Mouse (Mus musculus): ENCODE data around the gene Pycr2. TPM values are rescaled to one million over a fixed set of nuclear protein-coding genes. Genes with fewer than 3 reads are reported as not detected.
A peak's percentile ranks its signal among the peaks of the same experiment; 100 is the strongest.
"Not testable (repeated sequence)": the region's sequence is repeated elsewhere in the genome, so short reads cannot be mapped to it uniquely, and the experiment has no call there.

Pycr2 gene
- total and polyA plus RNA-seq, 2 experiments from 2014 or later: 34.1 to 36.4 TPM

DNA sequence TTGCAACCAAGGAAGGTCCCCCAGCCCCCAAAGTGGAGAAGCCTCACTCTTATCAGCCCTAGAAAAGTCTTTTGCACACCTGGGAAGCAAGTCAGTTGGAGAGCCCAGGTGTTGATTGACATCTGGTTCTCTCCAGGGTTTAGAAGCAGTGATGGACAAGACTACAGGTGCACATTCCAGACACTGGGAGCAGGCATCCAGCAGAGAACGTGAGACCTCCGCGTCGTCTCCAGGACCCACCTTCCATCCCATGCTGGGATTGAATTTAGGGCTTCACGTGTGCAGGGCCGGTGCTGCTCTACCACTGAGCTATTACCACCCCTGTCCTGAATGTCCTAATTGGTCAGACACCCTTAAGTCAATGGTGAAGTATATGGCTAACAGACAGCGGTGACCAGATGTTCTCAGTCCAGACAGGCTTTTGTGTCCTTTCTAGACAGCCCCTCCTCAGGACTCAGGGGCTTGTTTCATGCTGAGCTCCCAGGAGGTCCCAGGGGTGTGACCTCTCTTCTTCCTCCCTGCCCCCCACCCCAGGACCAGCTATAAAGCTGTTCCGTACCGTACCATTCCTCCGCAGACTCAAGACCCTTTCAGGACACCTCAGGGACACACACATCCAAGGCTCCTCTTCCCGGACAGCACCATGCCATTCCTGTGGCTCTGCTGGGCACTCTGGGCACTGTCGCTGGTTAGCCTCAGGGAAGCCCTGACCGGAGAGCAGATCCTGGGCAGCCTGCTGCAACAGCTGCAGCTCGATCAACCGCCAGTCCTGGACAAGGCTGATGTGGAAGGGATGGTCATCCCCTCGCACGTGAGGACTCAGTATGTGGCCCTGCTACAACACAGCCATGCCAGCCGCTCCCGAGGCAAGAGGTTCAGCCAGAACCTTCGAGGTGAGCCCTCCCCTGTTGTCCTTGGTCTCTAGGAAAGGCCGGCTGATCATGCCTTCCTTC, 30.6 kb downstream of the Pycr2 start, which contains the start of gene Lefty1:
Lefty1 (plus strand) TSS at position 556 of the 953 bp plus-strand sequence.
- WGBS: 29% methylated on average over 21 of the region's 21 CpGs
- H3K36me3 ChIP-seq (replicated peaks; ENCODE audit: control insufficient read depth, insufficient read depth, low read length): no peaks in the 10 kb centered on the region
- no peaks in the 10 kb centered on the region for H3K9me3 ChIP-seq (replicated peaks; ENCODE audit: control insufficient read depth, low read length)
- H3K4me1 ChIP-seq (ENCODE audit: control insufficient read depth, insufficient read depth): peaks cover 3% of the 10 kb centered on the region; the same call in 1 of the 2 replicates
- ATAC-seq (ENCODE audit: insufficient read depth, low read depth) (no peak), DNase-seq (ENCODE audit: low spot score) (no peak)
- no peak within 1 kb of the TSS for H3K9ac ChIP-seq (replicated peaks; ENCODE audit: low read depth, low read length)
- H3K27ac ChIP-seq (ENCODE audit: low read depth): no peak within 1 kb of the TSS
- H3K4me3 ChIP-seq (ENCODE audit: low read depth, low read length): no peak within 1 kb of the TSS
- H3K27me3 ChIP-seq (ENCODE audit: control insufficient read depth, insufficient read depth, low read length): peaks cover 28% of the 10 kb centered on the region
- no peak within 1 kb of the TSS for H3K4me2 ChIP-seq (ENCODE audit: low read depth, low read length)
- TF ChIP-seq EP300 (IDR thresholded peaks at IDR 0.05; ENCODE audit: low read depth) (no peak), CTCF (IDR thresholded peaks at IDR 0.05; ENCODE audit: low read depth) (no peak)

DNA sequence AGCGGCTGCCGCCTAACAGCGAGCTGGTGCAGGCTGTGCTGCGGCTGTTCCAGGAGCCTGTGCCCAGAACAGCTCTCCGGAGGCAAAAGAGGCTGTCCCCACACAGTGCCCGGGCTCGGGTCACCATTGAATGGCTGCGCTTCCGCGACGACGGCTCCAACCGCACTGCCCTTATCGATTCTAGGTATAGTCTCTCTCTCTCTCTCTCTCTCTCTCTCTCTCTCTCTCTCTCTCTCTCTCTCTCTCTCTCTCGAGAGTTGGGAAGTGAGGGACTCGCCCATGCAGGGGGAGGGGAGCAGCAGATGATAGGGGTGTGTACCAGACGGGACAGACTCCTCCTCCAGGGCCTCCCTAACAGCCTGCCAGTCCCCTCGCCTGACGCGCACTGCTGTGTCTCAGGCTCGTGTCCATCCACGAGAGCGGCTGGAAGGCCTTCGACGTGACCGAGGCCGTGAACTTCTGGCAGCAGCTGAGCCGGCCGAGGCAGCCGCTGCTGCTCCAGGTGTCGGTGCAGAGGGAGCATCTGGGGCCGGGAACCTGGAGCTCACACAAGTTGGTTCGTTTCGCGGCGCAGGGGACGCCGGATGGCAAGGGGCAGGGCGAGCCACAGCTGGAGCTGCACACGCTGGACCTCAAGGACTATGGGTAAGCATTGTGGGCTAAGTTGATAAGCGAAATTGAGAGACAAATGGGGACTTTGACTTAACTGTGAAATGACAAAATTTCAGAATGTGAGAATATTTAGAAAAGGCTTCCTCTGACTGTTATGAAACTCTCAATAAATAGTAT, 32.7 kb downstream of the Pycr2 start:
- not testable (repeated sequence) for H3K9me3 ChIP-seq (replicated peaks; ENCODE audit: control insufficient read depth, low read length); H3K4me1 ChIP-seq (ENCODE audit: control insufficient read depth, insufficient read depth); H3K36me3 ChIP-seq (replicated peaks; ENCODE audit: control insufficient read depth, insufficient read depth, low read length); H3K27ac ChIP-seq (ENCODE audit: low read depth)
- peak; percentile 32 for DNase-seq (ENCODE audit: low spot score)
- 3% methylated on average over 35 of the region's 41 CpGs for WGBS
- Histone ChIP-seq H3K4me2 (ENCODE audit: low read depth, low read length) (peak overlapping the region; percentile 55), H3K27me3 (ENCODE audit: control insufficient read depth, insufficient read depth, low read length) (peaks cover 28% of the 10 kb centered on the region), H3K9ac (replicated peaks; ENCODE audit: low read depth, low read length) (0 out of 2 replicates have a peak overlapping the region, but pooled peaks have one; percentile 30), H3K4me3 (ENCODE audit: low read depth, low read length) (peak overlapping the region; percentile 32)
- peak; percentile 89 for ATAC-seq (ENCODE audit: insufficient read depth, low read depth)

DNA sequence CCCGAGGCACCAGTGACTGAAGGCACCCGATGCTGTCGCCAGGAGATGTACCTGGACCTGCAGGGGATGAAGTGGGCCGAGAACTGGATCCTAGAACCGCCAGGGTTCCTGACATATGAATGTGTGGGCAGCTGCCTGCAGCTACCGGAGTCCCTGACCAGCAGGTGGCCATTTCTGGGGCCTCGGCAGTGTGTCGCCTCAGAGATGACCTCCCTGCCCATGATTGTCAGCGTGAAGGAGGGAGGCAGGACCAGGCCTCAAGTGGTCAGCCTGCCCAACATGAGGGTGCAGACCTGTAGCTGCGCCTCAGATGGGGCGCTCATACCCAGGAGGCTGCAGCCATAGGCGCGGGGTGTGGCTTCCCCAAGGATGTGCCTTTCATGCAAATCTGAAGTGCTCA, 33.5 kb downstream of the Pycr2 start:
- H3K9ac ChIP-seq (replicated peaks; ENCODE audit: low read depth, low read length); H3K27ac ChIP-seq (ENCODE audit: low read depth); H3K4me2 ChIP-seq (ENCODE audit: low read depth, low read length); DNase-seq (ENCODE audit: low spot score); H3K4me1 ChIP-seq (ENCODE audit: control insufficient read depth, insufficient read depth); H3K9me3 ChIP-seq (replicated peaks; ENCODE audit: control insufficient read depth, low read length); H3K36me3 ChIP-seq (replicated peaks; ENCODE audit: control insufficient read depth, insufficient read depth, low read length); ATAC-seq (ENCODE audit: insufficient read depth, low read depth); H3K4me3 ChIP-seq (ENCODE audit: low read depth, low read length): not testable (repeated sequence)
- peaks cover 28% of the 10 kb centered on the region for H3K27me3 ChIP-seq (ENCODE audit: control insufficient read depth, insufficient read depth, low read length)
- 73% methylated on average over 13 of the region's 13 CpGs for WGBS

DNA sequence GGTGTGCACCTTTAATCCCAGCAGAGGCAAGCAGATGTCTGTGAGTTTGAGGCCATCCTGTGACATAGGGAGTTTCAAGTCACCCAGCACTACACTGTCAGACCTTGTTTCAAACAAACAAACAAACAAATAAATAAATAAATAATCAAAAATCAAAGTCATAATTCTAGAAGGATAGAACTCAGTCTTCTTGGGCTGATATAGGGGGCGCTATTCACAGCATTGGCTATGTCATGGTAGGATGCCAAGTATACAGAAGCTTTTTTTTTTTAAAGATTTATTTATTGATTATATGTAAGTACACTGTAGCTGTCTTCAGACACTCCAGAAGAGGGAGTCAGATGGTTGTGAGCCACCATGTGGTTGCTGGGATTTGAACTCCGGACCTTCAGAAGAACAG, 34.7 kb downstream of the Pycr2 start:
- not testable (repeated sequence) for H3K27ac ChIP-seq (ENCODE audit: low read depth)

DNA sequence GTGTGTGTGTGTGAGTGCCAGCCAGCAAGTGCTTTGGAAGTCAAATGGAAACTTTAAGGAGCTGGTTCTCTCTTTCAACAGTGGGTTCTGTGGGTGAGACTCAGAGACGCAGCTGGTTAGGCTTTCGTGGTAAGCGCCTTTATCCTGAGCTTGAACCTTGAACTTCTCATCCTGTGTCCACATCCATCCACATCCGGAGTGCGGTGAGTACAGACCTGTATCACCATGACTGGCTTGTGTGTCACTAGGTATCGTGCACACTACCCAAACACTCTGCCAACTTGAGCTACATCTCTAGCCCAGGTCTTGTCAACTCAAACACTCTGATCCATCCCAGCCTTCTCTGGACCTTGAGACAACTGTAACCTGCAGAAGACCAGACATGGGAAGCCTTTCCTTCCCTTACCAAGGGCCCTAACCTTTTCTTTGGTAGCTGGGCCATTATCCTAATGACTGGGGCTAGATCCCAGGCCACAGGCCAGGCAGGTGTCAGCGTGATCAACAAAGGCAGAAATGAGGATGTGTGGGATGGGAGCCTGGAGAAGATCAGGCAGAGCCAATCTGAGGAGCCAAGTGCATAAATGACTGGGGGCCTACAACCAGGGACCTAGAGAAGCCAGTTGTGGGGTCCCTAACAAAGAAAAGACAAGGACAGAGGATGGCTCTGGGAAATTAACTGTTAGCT, 36.8 kb downstream of the Pycr2 start:
- no peaks in the 10 kb centered on the region for H3K9me3 ChIP-seq (replicated peaks; ENCODE audit: control insufficient read depth, low read length)
- peaks cover 19% of the 10 kb centered on the region for H3K4me1 ChIP-seq (ENCODE audit: control insufficient read depth, insufficient read depth)
- TF ChIP-seq EP300 (IDR thresholded peaks at IDR 0.05; ENCODE audit: low read depth): no peak
- no peak for TF ChIP-seq CTCF (IDR thresholded peaks at IDR 0.05; ENCODE audit: low read depth)
- WGBS: 89% methylated on average over 7 of the region's 7 CpGs
- no peaks in the 10 kb centered on the region for H3K36me3 ChIP-seq (replicated peaks; ENCODE audit: control insufficient read depth, insufficient read depth, low read length)
- H3K27ac ChIP-seq (ENCODE audit: low read depth): no peak overlapping the region
- H3K4me2 ChIP-seq (ENCODE audit: low read depth, low read length): peak overlapping the region; percentile 72
- ATAC-seq (ENCODE audit: insufficient read depth, low read depth) (no peak), DNase-seq (ENCODE audit: low spot score) (no peak)
- H3K9ac ChIP-seq (replicated peaks; ENCODE audit: low read depth, low read length): no peak overlapping the region
- H3K27me3 ChIP-seq (ENCODE audit: control insufficient read depth, insufficient read depth, low read length): peaks cover 7% of the 10 kb centered on the region
- H3K4me3 ChIP-seq (ENCODE audit: low read depth, low read length): no peak overlapping the region

More for the DNA sequence above, 34.7 kb downstream of the Pycr2 start:
- not testable (repeated sequence) for DNase-seq (ENCODE audit: low spot score); H3K9ac ChIP-seq (replicated peaks; ENCODE audit: low read depth, low read length); H3K9me3 ChIP-seq (replicated peaks; ENCODE audit: control insufficient read depth, low read length); ATAC-seq (ENCODE audit: insufficient read depth, low read depth); H3K36me3 ChIP-seq (replicated peaks; ENCODE audit: control insufficient read depth, insufficient read depth, low read length); H3K4me3 ChIP-seq (ENCODE audit: low read depth, low read length); H3K4me2 ChIP-seq (ENCODE audit: low read depth, low read length)
- H3K27me3 ChIP-seq (ENCODE audit: control insufficient read depth, insufficient read depth, low read length): peaks cover 28% of the 10 kb centered on the region
- 78% methylated on average over 2 of the region's 2 CpGs for WGBS
- H3K4me1 ChIP-seq (ENCODE audit: control insufficient read depth, insufficient read depth): peaks cover 14% of the 10 kb centered on the region; the same call in 1 of the 2 replicates
- 0 out of 2 replicates have a peak, but pooled peaks have one; percentile 2 for TF ChIP-seq CTCF (IDR thresholded peaks at IDR 0.05; ENCODE audit: low read depth)

Data from heart, postnatal 0 days (tissue).